Mouse (Mus musculus) myocyte (in vitro differentiated cells): ENCODE data around the gene Pdlim1. TPM values are rescaled to one million over a fixed set of nuclear protein-coding genes. Genes with fewer than 3 reads are reported as not detected.

Experiments
- H3K27me3 ChIP-seq: one replicate; pipeline ENCODE4 v1.6.1; 2011; ENCODE audit not compliant: control insufficient read depth, insufficient read depth, insufficient read length
- H3K36me3 ChIP-seq: one replicate; pipeline ENCODE4 v1.6.1; 2011; ENCODE audit not compliant: control insufficient read depth, insufficient read depth
- H3K4me2 ChIP-seq: one replicate; pipeline ENCODE4 v1.6.1; 2011; ENCODE audit warnings: low read depth, control low read depth
- H3K4me3 ChIP-seq: one replicate; pipeline ENCODE4 v1.5.1; 2011; ENCODE audit warnings: mild to moderate bottlenecking, control low read depth, moderate library complexity
- H3K79me2 ChIP-seq: one replicate; pipeline ENCODE4 v1.6.1; 2011; ENCODE audit not compliant: control insufficient read depth, insufficient read depth
- H3ac ChIP-seq: one replicate; pipeline ENCODE4 v1.6.1; 2011; ENCODE audit not compliant: control insufficient read depth, insufficient read length
- CEBPB ChIP-seq: IDR thresholded peaks from 2 replicates; pipeline ENCODE4 v1.6.1; 2011; ENCODE audit warnings: mild to moderate bottlenecking, moderate library complexity; ENCODE audit not compliant: poor library complexity, insufficient read depth, severe bottlenecking
- E2F4 ChIP-seq: IDR thresholded peaks from one replicate; pipeline ENCODE4 v1.6.1; 2011; ENCODE audit warnings: mild to moderate bottlenecking, control low read depth, moderate library complexity; ENCODE audit not compliant: insufficient read depth
- MAX ChIP-seq: IDR thresholded peaks from one replicate; pipeline ENCODE4 v1.6.1; 2011; ENCODE audit warnings: low read depth, mild to moderate bottlenecking, control low read depth
- MYOD1 ChIP-seq, 3 experiments: IDR thresholded peaks; one replicate each; pipeline ENCODE4 v1.6.1; 2011; ENCODE audit warnings: control low read depth in 2 of 3, low read depth in 2 of 3, mild to moderate bottlenecking in 2 of 3, moderate library complexity in 1 of 3; ENCODE audit not compliant: insufficient read length in 2 of 3, control insufficient read depth in 1 of 3
- MYOG ChIP-seq, 3 experiments: IDR thresholded peaks; one replicate each; pipeline ENCODE4 v1.6.1; 2011; ENCODE audit warnings: control low read depth in 2 of 3, low read depth in 2 of 3, mild to moderate bottlenecking in 2 of 3; ENCODE audit not compliant: insufficient read length in 2 of 3, control insufficient read depth in 1 of 3, insufficient read depth in 1 of 3
- POLR2A ChIP-seq: IDR thresholded peaks from one replicate; pipeline ENCODE4 v1.6.1; 2011; ENCODE audit warnings: low read depth, mild to moderate bottlenecking, control low read depth, moderate library complexity; ENCODE audit not compliant: insufficient read length
- POLR2AphosphoS2 ChIP-seq: IDR thresholded peaks from one replicate; pipeline ENCODE4 v1.6.1; 2011; ENCODE audit warnings: low read depth, control low read depth; ENCODE audit not compliant: insufficient read length
- REST ChIP-seq: IDR thresholded peaks from one replicate; pipeline ENCODE4 v1.6.1; 2011; ENCODE audit warnings: mild to moderate bottlenecking, control low read depth, moderate library complexity; ENCODE audit not compliant: insufficient read depth, insufficient read length
- SRF ChIP-seq: IDR thresholded peaks from one replicate; pipeline ENCODE4 v1.6.1; 2011; ENCODE audit warnings: low read depth; ENCODE audit not compliant: control insufficient read depth, insufficient read length
- TCF12 ChIP-seq: IDR thresholded peaks from one replicate; pipeline ENCODE4 v1.6.1; 2011; ENCODE audit warnings: mild to moderate bottlenecking, control low read depth; ENCODE audit not compliant: poor library complexity, insufficient read depth, severe bottlenecking
- TCF3 ChIP-seq: IDR thresholded peaks from one replicate; pipeline ENCODE4 v1.6.1; 2011; ENCODE audit warnings: low read depth, control low read depth; ENCODE audit not compliant: insufficient read length
- USF1 ChIP-seq: IDR thresholded peaks from one replicate; pipeline ENCODE4 v1.6.1; 2011; ENCODE audit warnings: low read depth, mild to moderate bottlenecking, control low read depth, moderate library complexity
- polyA plus RNA-seq: library from polyadenylated mRNA; unstranded; fragments of >200 nt; fragmentation: generic; extraction: Trizol; gene quantifications from one replicate; pipeline ENCODE4 v1.2.1, GENCODE M21; 2012; ENCODE audit warnings: missing spikeins

Gene Pdlim1
- polyA plus RNA-seq, 1 experiment = 161 TPM

- Histone ChIP-seq H3K27me3 (no peaks in the 10 kb centered on the region), H3K4me2 (no peak overlapping the region), H3K79me2 (no peaks in the 10 kb centered on the region), H3K36me3 (no peaks in the 10 kb centered on the region), H3K4me3 (no peak overlapping the region), H3ac (no peak overlapping the region)
- TF ChIP-seq POLR2A = no peak
- no peak for TF ChIP-seq SRF
- TF ChIP-seq CEBPB = no peak
- no peak for TF ChIP-seq MYOG (IDR thresholded peaks at IDR 0.05; ENCODE audit: control insufficient read depth in 1 of 3, insufficient read depth in 1 of 3, insufficient read length in 2 of 3, low read depth in 2 of 3)
- TF ChIP-seq POLR2AphosphoS2 = no peak
- TF ChIP-seq MAX = no peak
- TF ChIP-seq USF1 = no peak
- TF ChIP-seq MYOD1 (IDR thresholded peaks at IDR 0.05; ENCODE audit: control insufficient read depth in 1 of 3, insufficient read length in 2 of 3, low read depth in 2 of 3) = no peak
- TF ChIP-seq E2F4 = no peak
- no peak for TF ChIP-seq REST
- no peak for TF ChIP-seq TCF12
- no peak for TF ChIP-seq TCF3
Measured at GRCm38 (mm10) chr19:40311631-40312030, 40.0 kb upstream of the Pdlim1 start.

- H3K4me3 ChIP-seq = no peak overlapping the region
- no peak overlapping the region for H3K4me2 ChIP-seq
- H3K79me2 ChIP-seq = no peaks in the 10 kb centered on the region
- TF ChIP-seq USF1 = no peak
- peak in 1 of 3 experiments; percentile 37 for TF ChIP-seq MYOG (IDR thresholded peaks at IDR 0.05; ENCODE audit: control insufficient read depth in 1 of 3, insufficient read depth in 1 of 3, insufficient read length in 2 of 3, low read depth in 2 of 3)
- no peaks in the 10 kb centered on the region for H3K36me3 ChIP-seq
- no peaks in the 10 kb centered on the region for H3K27me3 ChIP-seq
- no peak overlapping the region for H3ac ChIP-seq
Measured at GRCm38 (mm10) chr19:40310410-40311130, 38.9 kb upstream of the Pdlim1 start.

- Histone ChIP-seq H3K27me3 (no peaks in the 10 kb centered on the region), H3ac (no peak overlapping the region), H3K36me3 (no peaks in the 10 kb centered on the region), H3K79me2 (no peaks in the 10 kb centered on the region), H3K4me2 (no peak overlapping the region), H3K4me3 (no peak overlapping the region)
- TF ChIP-seq USF1 (no peak), POLR2AphosphoS2 (no peak), CEBPB (no peak), E2F4 (no peak), POLR2A (no peak), TCF12 (no peak), SRF (no peak), TCF3 (no peak), MAX (no peak), REST (no peak), MYOD1 (IDR thresholded peaks at IDR 0.05; ENCODE audit: control insufficient read depth in 1 of 3, insufficient read length in 2 of 3, low read depth in 2 of 3) (no peak)
Measured at GRCm38 (mm10) chr19:40309911-40310310, 38.3 kb upstream of the Pdlim1 start.

GRCm38 (mm10) chr19:40307550-40307949 lies 35.9 kb upstream of the Pdlim1 start:
- no peak overlapping the region for H3ac ChIP-seq
- no peak overlapping the region for H3K4me3 ChIP-seq
- H3K36me3 ChIP-seq = no peaks in the 10 kb centered on the region
- H3K4me2 ChIP-seq = no peak overlapping the region
- TF ChIP-seq MYOD1 (IDR thresholded peaks at IDR 0.05; ENCODE audit: control insufficient read depth in 1 of 3, insufficient read length in 2 of 3, low read depth in 2 of 3) (no peak), E2F4 (no peak), POLR2AphosphoS2 (no peak), REST (no peak), TCF12 (no peak), USF1 (no peak), TCF3 (no peak), MYOG (IDR thresholded peaks at IDR 0.05; ENCODE audit: control insufficient read depth in 1 of 3, insufficient read depth in 1 of 3, insufficient read length in 2 of 3, low read depth in 2 of 3) (no peak), MAX (no peak), SRF (no peak), POLR2A (no peak), CEBPB (no peak)
- no peaks in the 10 kb centered on the region for H3K27me3 ChIP-seq
- no peaks in the 10 kb centered on the region for H3K79me2 ChIP-seq

GRCm38 (mm10) chr19:40306631-40307030 lies 35.0 kb upstream of the Pdlim1 start:
- Histone ChIP-seq H3K79me2 (no peaks in the 10 kb centered on the region), H3K36me3 (no peaks in the 10 kb centered on the region), H3K4me3 (no peak overlapping the region), H3K27me3 (no peaks in the 10 kb centered on the region), H3ac (no peak overlapping the region), H3K4me2 (no peak overlapping the region)
- TF ChIP-seq USF1 (no peak), MYOG (IDR thresholded peaks at IDR 0.05; ENCODE audit: control insufficient read depth in 1 of 3, insufficient read depth in 1 of 3, insufficient read length in 2 of 3, low read depth in 2 of 3) (no peak), POLR2A (no peak), REST (no peak), CEBPB (no peak), MAX (no peak)
